ENCODE assay signal across 23 mouse cellular contexts in the genomic region with DNA sequence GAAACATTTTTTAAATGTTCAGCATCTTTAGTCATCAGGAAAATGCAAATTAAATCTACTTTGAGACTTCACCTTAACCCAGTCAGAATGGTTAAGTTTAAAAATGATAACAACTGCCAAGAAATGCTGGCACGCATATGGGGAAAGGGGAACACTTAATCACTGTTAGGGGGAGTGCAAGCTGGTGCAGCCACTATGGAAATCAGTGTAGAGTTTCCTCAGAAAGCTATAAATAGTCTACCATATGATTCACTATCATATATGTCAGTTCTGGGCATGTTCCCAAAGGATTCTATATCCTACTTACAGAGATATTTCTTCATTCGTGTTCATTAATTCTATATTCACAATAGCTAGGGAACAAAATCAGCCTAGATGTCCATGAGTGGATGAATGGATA.
DNase-seq lines count a peak whose midpoint lies in the region; ATAC-seq lines count a peak whose summit lies in the region.
"Had no signal": no experiment of that assay in that cellular context is flagged by ENCODE, and none has a peak within 500 bp of the region (broad histone marks: within the 10 kb centered on the region; RNA-seq: fewer than 3 reads in every experiment).

No protein-coding gene starts in this region.

- no peak overlapping the region for H3K4me3 ChIP-seq in forebrain, embryonic 14.5 days (ENCODE audit: low read depth, low read length)
- H3K4me3 ChIP-seq in forebrain, embryonic 11.5 days (ENCODE audit: low read depth, low read length), result no peak overlapping the region
- H3K4me3 ChIP-seq in forebrain, embryonic 16.5 days (replicated peaks; ENCODE audit: low read length), result no peak overlapping the region
- H3K4me3 ChIP-seq: embryonic facial prominence, embryonic 15.5 days; heart, embryonic 10.5 days; layer of hippocampus, adult 2 months; liver, embryonic 15.5 days; midbrain, embryonic 12.5 days had no signal

- intact Hi-C loops in left cerebral cortex, postnatal 36 days (cut with DNase I), result loop anchor here (5.0 kb wide), 1 partner anchor 80 kb away; no protein-coding TSS in a partner anchor
- intact Hi-C loops in left cerebral cortex, postnatal 4 days (cut with DNase I), result no loop called here

- ATAC-seq in forebrain, embryonic 14.5 days, result peak; percentile 57; the same call in 1 of the 2 replicates
- no peak for ATAC-seq in forebrain, embryonic 11.5 days (replicated peaks; ENCODE audit: low FRiP score)
- ATAC-seq in forebrain, embryonic 16.5 days, result peak; percentile 79
- ATAC-seq: hindbrain, embryonic 16.5 days; intestine, embryonic 16.5 days; Patski had no signal

- H3K27me3 ChIP-seq in forebrain, embryonic 14.5 days (replicated peaks; ENCODE audit: control insufficient read depth, insufficient read depth, low read length), result no peaks in the 10 kb centered on the region
- no peaks in the 10 kb centered on the region for H3K27me3 ChIP-seq in forebrain, embryonic 11.5 days (ENCODE audit: control insufficient read depth, insufficient read depth, low read length)
- no peaks in the 10 kb centered on the region for H3K27me3 ChIP-seq in forebrain, embryonic 16.5 days (replicated peaks; ENCODE audit: control insufficient read depth, insufficient read depth, low read length)
- H3K27me3 ChIP-seq: embryonic facial prominence, embryonic 15.5 days; liver, embryonic 15.5 days; midbrain, embryonic 12.5 days had no signal

- WGBS in forebrain, embryonic 14.5 days, result 78% methylated on average over 2 of the region's 2 CpGs
- WGBS in forebrain, embryonic 11.5 days, result 90% methylated on average over 2 of the region's 2 CpGs
- 62% methylated on average over 2 of the region's 2 CpGs for WGBS in forebrain, embryonic 16.5 days

- no peaks in the 10 kb centered on the region for H3K4me1 ChIP-seq in forebrain, embryonic 14.5 days (ENCODE audit: control insufficient read depth, insufficient read depth, low read length)
- no peaks in the 10 kb centered on the region for H3K4me1 ChIP-seq in forebrain, embryonic 11.5 days (replicated peaks; ENCODE audit: control insufficient read depth, insufficient read depth, low read length)
- no peaks in the 10 kb centered on the region for H3K4me1 ChIP-seq in forebrain, embryonic 16.5 days (replicated peaks; ENCODE audit: control insufficient read depth, insufficient read depth, low read length)
- H3K4me1 ChIP-seq: embryonic facial prominence, embryonic 15.5 days; heart, embryonic 10.5 days; liver, embryonic 15.5 days; midbrain, embryonic 12.5 days had no signal

- H3K9me3 ChIP-seq in forebrain, embryonic 14.5 days (replicated peaks; ENCODE audit: control insufficient read depth, low read length), result no peaks in the 10 kb centered on the region
- no peaks in the 10 kb centered on the region for H3K9me3 ChIP-seq in forebrain, embryonic 11.5 days (ENCODE audit: control insufficient read depth, low read length)
- H3K9me3 ChIP-seq in forebrain, embryonic 16.5 days (ENCODE audit: control insufficient read depth, low read length), result peaks cover 7% of the 10 kb centered on the region
- H3K9me3 ChIP-seq: embryonic facial prominence, embryonic 15.5 days; heart, embryonic 10.5 days; liver, embryonic 15.5 days; midbrain, embryonic 12.5 days had no signal

- no peaks in the 10 kb centered on the region for H3K36me3 ChIP-seq in forebrain, embryonic 14.5 days (ENCODE audit: control insufficient read depth, insufficient read depth, low read length)
- no peaks in the 10 kb centered on the region for H3K36me3 ChIP-seq in forebrain, embryonic 11.5 days (ENCODE audit: control insufficient read depth, insufficient read depth, low read length)
- no peaks in the 10 kb centered on the region for H3K36me3 ChIP-seq in forebrain, embryonic 16.5 days (ENCODE audit: control insufficient read depth, insufficient read depth)
- H3K36me3 ChIP-seq: embryonic facial prominence, embryonic 15.5 days; heart, embryonic 10.5 days; liver, embryonic 15.5 days; midbrain, embryonic 12.5 days had no signal

- H3K27ac ChIP-seq in forebrain, embryonic 14.5 days (ENCODE audit: low read depth, low read length), result no peak overlapping the region
- H3K27ac ChIP-seq in forebrain, embryonic 11.5 days (ENCODE audit: low read depth, low read length), result no peak overlapping the region
- H3K27ac ChIP-seq in forebrain, embryonic 16.5 days (ENCODE audit: low read length), result no peak overlapping the region
- H3K27ac ChIP-seq: embryonic facial prominence, embryonic 15.5 days; heart, embryonic 10.5 days; layer of hippocampus, adult 2 months; liver, embryonic 15.5 days; midbrain, embryonic 12.5 days; stomach, postnatal 0 days had no signal

- DNase-seq in forebrain, embryonic 14.5 days (ENCODE audit: low spot score), result peak; percentile 79
- no peak for DNase-seq in forebrain, embryonic 11.5 days (ENCODE audit: low spot score)
- DNase-seq in left cerebral cortex, postnatal 36 days (ENCODE audit: low spot score in 2 of 2), result peak; percentile 36 to 41
- no peak for DNase-seq in left cerebral cortex, postnatal 4 days
- DNase-seq in 3T3-L1 (ENCODE audit: low read depth, low spot score), result peak; percentile 10
- DNase-seq in adrenal gland, adult 8-10 months, result no peak
- DNase-seq in layer of hippocampus, adult 11-12 months (ENCODE audit: low spot score), result no peak
- DNase-seq: cerebellum, adult 2 months; cerebellum, postnatal 25 days; kidney, adult 9 months; kidney, postnatal 14 days; liver; lung, postnatal 10 days had no signal

- no peak overlapping the region for H3K4me2 ChIP-seq in forebrain, embryonic 14.5 days (ENCODE audit: low read length)
- H3K4me2 ChIP-seq in forebrain, embryonic 11.5 days (ENCODE audit: low read depth, low read length, severe bottlenecking), result no peak overlapping the region
- H3K4me2 ChIP-seq in forebrain, embryonic 16.5 days (ENCODE audit: low read length), result no peak overlapping the region
- H3K4me2 ChIP-seq: embryonic facial prominence, embryonic 15.5 days; liver, embryonic 15.5 days; midbrain, embryonic 12.5 days had no signal

- H3K9ac ChIP-seq in forebrain, embryonic 14.5 days (ENCODE audit: low read length), result no peak overlapping the region
- H3K9ac ChIP-seq in forebrain, embryonic 11.5 days (ENCODE audit: low read length), result no peak overlapping the region
- no peak overlapping the region for H3K9ac ChIP-seq in forebrain, embryonic 16.5 days (replicated peaks; ENCODE audit: low read depth, low read length)
- H3K9ac ChIP-seq: embryonic facial prominence, embryonic 15.5 days; liver, embryonic 15.5 days; midbrain, embryonic 12.5 days had no signal

Comparison
In these comparisons a context has a peak if more than half of its experiments do, and no peak if none do; other contexts are left out.
1. DNase-seq: peak in forebrain, embryonic 14.5 days (single experiment), left cerebral cortex, postnatal 36 days (2 of 2) and 3T3-L1 (single experiment); none in forebrain, embryonic 11.5 days (single experiment), left cerebral cortex, postnatal 4 days (single experiment), adrenal gland, adult 8-10 months (single experiment) and layer of hippocampus, adult 11-12 months (single experiment).